Mouse (Mus musculus) midbrain, embryonic 12.5 days (tissue): Measurements from ENCODE around the gene Ear14. TPM values are rescaled to one million over a fixed set of nuclear protein-coding genes. Genes with fewer than 3 reads are reported as not detected.
"Not testable (repeated sequence)": the region's sequence is repeated elsewhere in the genome, so short reads cannot be mapped to it uniquely, and the experiment has no call there.

Source experiments
- ATAC-seq: fragments of 200-750 bp; cut with Nextera tagmentation; 2 replicates; pipeline ENCODE4 v1.8.0; 2017; ENCODE audit warnings: low read depth, moderate TSS enrichment, moderate library complexity; ENCODE audit not compliant: low FRiP score
- H3K27ac ChIP-seq: fragments of 300-500 bp; sonication (generic); replicated peaks from 2 replicates; pipeline ENCODE4 v1.5.1; 2016; ENCODE audit warnings: mild to moderate bottlenecking
- H3K27me3 ChIP-seq: fragments of 300-500 bp; sonication (generic); 2 replicates; pipeline ENCODE4 v1.6.1; 2016; ENCODE audit warnings: mild to moderate bottlenecking
- H3K36me3 ChIP-seq: fragments of 300-500 bp; sonication (generic); 2 replicates; pipeline ENCODE4 v1.6.1; 2016
- H3K4me1 ChIP-seq: fragments of 300-500 bp; sonication (generic); 2 replicates; pipeline ENCODE4 v1.6.1; 2016
- H3K4me2 ChIP-seq: fragments of 300-500 bp; sonication (generic); replicated peaks from 2 replicates; pipeline ENCODE4 v1.6.1; 2016; ENCODE audit warnings: mild to moderate bottlenecking, moderate library complexity
- H3K4me3 ChIP-seq: fragments of 300-500 bp; sonication (generic); 2 replicates; pipeline ENCODE4 v1.5.1; 2016; ENCODE audit warnings: mild to moderate bottlenecking
- H3K9ac ChIP-seq: fragments of 300-500 bp; sonication (generic); replicated peaks from 2 replicates; pipeline ENCODE4 v1.6.1; 2016; ENCODE audit warnings: mild to moderate bottlenecking, moderate library complexity
- H3K9me3 ChIP-seq: fragments of 300-500 bp; sonication (generic); 2 replicates; pipeline ENCODE4 v1.6.1; 2016; ENCODE audit warnings: mild to moderate bottlenecking
- WGBS: fragments of 180-500 bp; shearing (Covaris S2); methylation state at CpG from one replicate; pipeline ENCODE4 v1.1.7; 2016; 5-methylcytosine and 5-hydroxymethylcytosine counted together
- polyA plus RNA-seq: library from polyadenylated mRNA; unstranded; fragments of >200 nt; fragmentation: Nextera tagmentation; extraction: Ambion mirVana; gene quantifications from 2 replicates; pipeline ENCODE4 v1.2.1, GENCODE M21; 2016

Gene Ear14
- polyA plus RNA-seq, 1 experiment from 2014 or later: not detected

- no peaks in the 10 kb centered on the region for H3K36me3 ChIP-seq
- no peaks in the 10 kb centered on the region for H3K4me1 ChIP-seq
- H3K4me2 ChIP-seq: no peak overlapping the region
- ATAC-seq: no peak
- no peak overlapping the region for H3K4me3 ChIP-seq
- no peaks in the 10 kb centered on the region for H3K27me3 ChIP-seq
- WGBS: 97% methylated on average over 4 of the region's 4 CpGs
- no peaks in the 10 kb centered on the region for H3K9me3 ChIP-seq
- no peak overlapping the region for H3K9ac ChIP-seq
- no peak overlapping the region for H3K27ac ChIP-seq
These were observed 7.5 kb upstream of the Ear14 start for GRCm38 (mm10) chr14:51195681-51196080.

- WGBS: 84% methylated on average over 5 of the region's 5 CpGs
- Histone ChIP-seq H3K36me3 (no peaks in the 10 kb centered on the region), H3K9me3 (no peaks in the 10 kb centered on the region), H3K27ac (no peak within 1 kb of the TSS), H3K9ac (no peak within 1 kb of the TSS), H3K4me1 (no peaks in the 10 kb centered on the region), H3K4me3 (no peak within 1 kb of the TSS), H3K4me2 (no peak within 1 kb of the TSS), H3K27me3 (no peaks in the 10 kb centered on the region)
- no peak for ATAC-seq
These were observed 3.8 kb upstream of the Ear14 start, which contains the start of gene Ang2 for GRCm38 (mm10) chr14:51199098-51200023. TSS of gene Ang2 (minus strand) at chr14:51199148.

GRCm38 (mm10) chr14:51200054-51200453 lies 3.1 kb upstream of the Ear14 start:
- no peak for ATAC-seq
- no peaks in the 10 kb centered on the region for H3K36me3 ChIP-seq
- H3K4me3 ChIP-seq: no peak overlapping the region
- no peaks in the 10 kb centered on the region for H3K27me3 ChIP-seq
- no peak overlapping the region for H3K27ac ChIP-seq
- H3K9me3 ChIP-seq: no peaks in the 10 kb centered on the region
- H3K4me1 ChIP-seq: no peaks in the 10 kb centered on the region
- H3K9ac ChIP-seq: no peak overlapping the region
- WGBS: 97% methylated on average over 2 of the region's 2 CpGs
- H3K4me2 ChIP-seq: no peak overlapping the region

GRCm38 (mm10) chr14:51200466-51200865 lies 2.7 kb upstream of the Ear14 start:
- Histone ChIP-seq H3K4me3 (no peak overlapping the region), H3K4me2 (no peak overlapping the region), H3K27me3 (no peaks in the 10 kb centered on the region), H3K27ac (no peak overlapping the region), H3K4me1 (no peaks in the 10 kb centered on the region), H3K9me3 (no peaks in the 10 kb centered on the region), H3K36me3 (no peaks in the 10 kb centered on the region), H3K9ac (no peak overlapping the region)
- no peak for ATAC-seq
- 95% methylated on average over 2 of the region's 2 CpGs for WGBS

- H3K36me3 ChIP-seq, H3K4me3 ChIP-seq, H3K9me3 ChIP-seq, H3K27me3 ChIP-seq, H3K4me1 ChIP-seq, H3K9ac ChIP-seq, H3K4me2 ChIP-seq, ATAC-seq, H3K27ac ChIP-seq: not testable (repeated sequence)
- 87% methylated on average over 3 of the region's 3 CpGs for WGBS
These were observed 16.9 kb downstream of the Ear14 start for GRCm38 (mm10) chr14:51220075-51220474.

- not testable (repeated sequence) for ATAC-seq, H3K9ac ChIP-seq, H3K9me3 ChIP-seq, H3K27ac ChIP-seq, H3K4me3 ChIP-seq, H3K36me3 ChIP-seq, H3K27me3 ChIP-seq, H3K4me1 ChIP-seq, H3K4me2 ChIP-seq
- 73% methylated on average over 4 of the region's 4 CpGs for WGBS
These were observed 26.5 kb downstream of the Ear14 start for GRCm38 (mm10) chr14:51229657-51230056.

GRCm38 (mm10) chr14:51237488-51237887 lies 34.3 kb downstream of the Ear14 start:
- H3K27ac ChIP-seq, H3K9me3 ChIP-seq, H3K36me3 ChIP-seq, ATAC-seq, H3K4me2 ChIP-seq, H3K4me3 ChIP-seq, H3K27me3 ChIP-seq, H3K9ac ChIP-seq, H3K4me1 ChIP-seq: not testable (repeated sequence)
- WGBS: 75% methylated on average over 1 of the region's 1 CpGs

- ATAC-seq: no peak
- no peaks in the 10 kb centered on the region for H3K27me3 ChIP-seq
These were observed 37.7 kb downstream of the Ear14 start for GRCm38 (mm10) chr14:51240899-51241298.

GRCm38 (mm10) chr14:51247736-51248135 lies 44.5 kb downstream of the Ear14 start:
- no peak overlapping the region for H3K4me2 ChIP-seq
- H3K27ac ChIP-seq: no peak overlapping the region
- no peaks in the 10 kb centered on the region for H3K4me1 ChIP-seq
- H3K9me3 ChIP-seq: no peaks in the 10 kb centered on the region
- H3K4me3 ChIP-seq: no peak overlapping the region
- no peaks in the 10 kb centered on the region for H3K36me3 ChIP-seq
- no peak for ATAC-seq
- H3K9ac ChIP-seq: no peak overlapping the region
- 85% methylated on average over 1 of the region's 1 CpGs for WGBS
- H3K27me3 ChIP-seq: no peaks in the 10 kb centered on the region

More at GRCm38 (mm10) chr14:51240899-51241298, 37.7 kb downstream of the Ear14 start:
- no peak overlapping the region for H3K27ac ChIP-seq
- H3K9me3 ChIP-seq: no peaks in the 10 kb centered on the region
- H3K4me2 ChIP-seq: no peak overlapping the region
- no peaks in the 10 kb centered on the region for H3K36me3 ChIP-seq
- H3K4me3 ChIP-seq: no peak overlapping the region
- no peaks in the 10 kb centered on the region for H3K4me1 ChIP-seq
- no peak overlapping the region for H3K9ac ChIP-seq

- 78% methylated on average over 3 of the region's 3 CpGs for WGBS
- Histone ChIP-seq H3K4me2 (no peak overlapping the region), H3K36me3 (no peaks in the 10 kb centered on the region), H3K9me3 (no peaks in the 10 kb centered on the region), H3K4me3 (no peak overlapping the region), H3K27ac (no peak overlapping the region), H3K4me1 (no peaks in the 10 kb centered on the region), H3K9ac (no peak overlapping the region), H3K27me3 (no peaks in the 10 kb centered on the region)
- no peak for ATAC-seq
These were observed 47.2 kb downstream of the Ear14 start for GRCm38 (mm10) chr14:51250348-51250747.

- H3K9me3 ChIP-seq, H3K4me2 ChIP-seq, H3K27me3 ChIP-seq, H3K4me1 ChIP-seq, H3K36me3 ChIP-seq, H3K4me3 ChIP-seq, ATAC-seq, H3K27ac ChIP-seq, H3K9ac ChIP-seq: not testable (repeated sequence)
These were observed 49.0 kb downstream of the Ear14 start for GRCm38 (mm10) chr14:51252206-51252605.

- WGBS: 81% methylated on average over 1 of the region's 1 CpGs
- Histone ChIP-seq H3K9me3 (no peaks in the 10 kb centered on the region), H3K9ac (no peak overlapping the region), H3K36me3 (no peaks in the 10 kb centered on the region), H3K27me3 (no peaks in the 10 kb centered on the region), H3K27ac (no peak overlapping the region), H3K4me2 (no peak overlapping the region), H3K4me3 (no peak overlapping the region), H3K4me1 (no peaks in the 10 kb centered on the region)
- ATAC-seq: no peak
These were observed 50.4 kb downstream of the Ear14 start for GRCm38 (mm10) chr14:51253569-51253968.
